Mouse (Mus musculus) left cerebral cortex, postnatal 14 days (tissue): ENCODE data around the gene Rex1bd. TPM values are rescaled to one million over a fixed set of nuclear protein-coding genes. Genes with fewer than 3 reads are reported as not detected.

Source experiments
- DNase-seq, 2 experiments: peaks; one replicate each; pipeline ENCODE4 v3.0.0; 2021 to 2022; ENCODE audit warnings: low spot score in 2 of 2, mixed read lengths in 1 of 2
- intact Hi-C: fragments of 180-260 bp; cut with DNase I; formaldehyde crosslinking; loops from one replicate; pipeline ENCODE4 v1.15.1; 2025
- long read RNA-seq, 2 experiments: library from polyadenylated mRNA; stranded (forward); transcript quantifications; one replicate each; pipeline ENCODE4 v2.0.0; 2021
- total RNA-seq, 2 experiments: library from RNA; stranded (reverse); gene quantifications; 2 replicates each; pipeline ENCODE4 v1.2.3; 2021

Rex1bd gene
- total RNA-seq: 10 to 100 TPM; 96.6 to 99.7 TPM
- long read RNA-seq, experiment 1, transcript Rex1bd-204 (4 exons, 632 nt): minor isoform, 8 of 94 reads
- long read RNA-seq, experiment 1, transcript Rex1bd-207 (3 exons, 542 nt): minor isoform, 38 of 94 reads
- long read RNA-seq, experiment 1, transcript Rex1bd-201 (5 exons, 671 nt): major isoform, 41 of 94 reads
- long read RNA-seq, experiment 1, partial matches to known transcripts: 1 of 94 reads
- long read RNA-seq, experiment 1, other reads (novel, unspliced or antisense): 1 of 94 reads
- long read RNA-seq, experiment 2, transcript Rex1bd-207 (3 exons, 542 nt): major isoform, 30 of 75 reads
- long read RNA-seq, experiment 2, transcript Rex1bd-205 (4 exons, 725 nt): minor isoform, 7 of 75 reads
- long read RNA-seq, experiment 2, transcript Rex1bd-201 (5 exons, 671 nt): minor isoform, 26 of 75 reads
- long read RNA-seq, experiment 2, partial matches to known transcripts: 2 of 75 reads
- long read RNA-seq, experiment 2, other reads (novel, unspliced or antisense): 5 of 75 reads

GRCm38 (mm10) chr8:70506328-70507026 lies at the start of gene Rex1bd:
Gene Rex1bd, minus strand, starts transcription at chr8:70506752.
- intact Hi-C loops: loop anchor here (5.0 kb wide), 1 partner anchor 164 kb away; no protein-coding TSS in a partner anchor
- DNase-seq: peak; percentile 94

GRCm38 (mm10) chr8:70555079-70555747 lies 48.7 kb upstream of the Rex1bd start:
- no peak for DNase-seq
- intact Hi-C loops: loop anchor here (5.0 kb wide), 1 partner anchor 37 kb away; the partner anchor contains the start of gene Isyna1

- intact Hi-C loops: no loop called here
- no peak for DNase-seq
These were observed 47.2 kb upstream of the Rex1bd start for GRCm38 (mm10) chr8:70553740-70554139.

- intact Hi-C loops: no loop called here
- DNase-seq: no peak
These were observed 46.3 kb upstream of the Rex1bd start for GRCm38 (mm10) chr8:70552836-70553235.

GRCm38 (mm10) chr8:70551558-70552161 lies 45.1 kb upstream of the Rex1bd start:
- DNase-seq: no peak

GRCm38 (mm10) chr8:70549412-70550184 lies 43.0 kb upstream of the Rex1bd start:
- DNase-seq: no peak
- intact Hi-C loops: loop anchor here (5.0 kb wide), 1 partner anchor 33 kb away; no protein-coding TSS in a partner anchor

More at GRCm38 (mm10) chr8:70551558-70552161, 45.1 kb upstream of the Rex1bd start:
- intact Hi-C loops: no loop called here

GRCm38 (mm10) chr8:70547762-70548161 lies 41.2 kb upstream of the Rex1bd start:
- intact Hi-C loops: loop anchor here (5.0 kb wide), 1 partner anchor 35 kb away; no protein-coding TSS in a partner anchor
- DNase-seq: no peak

GRCm38 (mm10) chr8:70546412-70546811 lies 39.9 kb upstream of the Rex1bd start:
- no peak for DNase-seq
- intact Hi-C loops: loop anchor here (5.0 kb wide), 1 partner anchor 36 kb away; no protein-coding TSS in a partner anchor

- no peak for DNase-seq
- intact Hi-C loops: no loop called here
These were observed 37.7 kb upstream of the Rex1bd start for GRCm38 (mm10) chr8:70544200-70544687.

GRCm38 (mm10) chr8:70541081-70541480 lies 34.5 kb upstream of the Rex1bd start:
- intact Hi-C loops: no loop called here
- no peak for DNase-seq

GRCm38 (mm10) chr8:70540507-70541071 lies 34.0 kb upstream of the Rex1bd start:
- DNase-seq: no peak
- intact Hi-C loops: no loop called here

- DNase-seq: no peak
- intact Hi-C loops: no loop called here
These were observed 33.5 kb upstream of the Rex1bd start for GRCm38 (mm10) chr8:70540013-70540506.

GRCm38 (mm10) chr8:70539077-70539813 lies 32.7 kb upstream of the Rex1bd start, which contains the start of gene Ell:
Gene Ell, plus strand, starts transcription at chr8:70539457.
- DNase-seq: peak; percentile 100
- intact Hi-C loops: no loop called here

GRCm38 (mm10) chr8:70538633-70539076 lies 32.1 kb upstream of the Rex1bd start:
- peak; percentile 99 to 100 for DNase-seq
- intact Hi-C loops: no loop called here

- no peak for DNase-seq
- intact Hi-C loops: no loop called here
These were observed 31.6 kb upstream of the Rex1bd start for GRCm38 (mm10) chr8:70538024-70538579.

GRCm38 (mm10) chr8:70535701-70536100 lies 29.1 kb upstream of the Rex1bd start:
- intact Hi-C loops: no loop called here
- no peak for DNase-seq

GRCm38 (mm10) chr8:70535221-70535620 lies 28.7 kb upstream of the Rex1bd start:
- DNase-seq: no peak
- intact Hi-C loops: no loop called here
